Mouse (Mus musculus) adipose tissue, adult 10 weeks (tissue): ENCODE measurements around the gene Bmp8b. TPM values are rescaled to one million over a fixed set of nuclear protein-coding genes. Genes with fewer than 3 reads are reported as not detected.

ENCODE experiments used
- polyA plus RNA-seq: library from polyadenylated mRNA; stranded (reverse); fragments of 350-450 nt; fragmentation: Illumina TruSeq; extraction: RNeasy Lipid Tissue Mini Kit (QIAGEN cat#74804); gene quantifications from one replicate; pipeline ENCODE4 v1.2.3, GENCODE M21; 2014; ENCODE audit warnings: low read depth, low replicate concordance

Bmp8b gene
- 0.15 TPM for polyA plus RNA-seq

DNA sequence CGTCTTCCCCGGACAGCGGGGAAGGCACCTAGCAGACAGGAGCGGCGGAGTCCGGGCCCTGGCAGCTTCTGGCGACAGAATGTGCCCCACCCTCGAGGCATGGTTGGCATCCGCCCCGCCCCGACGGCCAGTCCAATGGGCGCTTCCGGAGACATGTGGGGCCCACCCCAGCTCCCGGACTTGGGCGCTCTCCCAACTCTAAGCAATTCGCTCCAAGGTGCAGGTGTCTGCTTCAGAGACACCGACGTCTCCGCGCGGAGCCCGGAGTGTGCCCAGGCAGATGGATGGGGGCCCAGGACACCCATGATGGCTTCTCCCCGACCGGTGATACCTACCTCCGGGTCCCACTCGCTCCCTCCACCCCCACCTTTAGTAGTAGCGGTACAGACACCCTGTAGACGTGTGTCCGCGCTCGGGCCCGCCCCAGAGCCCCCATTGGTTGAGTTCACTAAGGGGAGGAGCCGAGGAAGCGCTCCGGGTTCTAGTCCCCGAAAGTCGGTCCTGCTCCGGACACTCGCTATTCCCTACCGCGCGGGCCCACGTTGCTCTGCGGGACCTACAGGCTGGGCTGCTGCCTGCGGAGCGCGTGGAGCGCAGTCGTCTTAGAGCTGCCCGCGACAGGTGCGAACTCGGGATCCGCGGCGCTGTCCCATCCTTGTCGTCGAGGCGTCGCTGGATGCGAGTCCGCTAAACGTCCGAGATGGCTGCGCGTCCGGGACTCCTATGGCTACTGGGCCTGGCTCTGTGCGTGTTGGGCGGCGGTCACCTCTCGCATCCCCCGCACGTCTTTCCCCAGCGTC is at the start of gene Bmp8b:
Gene Bmp8b, plus strand, starts transcription at position 515 of the 800 bp plus-strand sequence.

GRCm38 (mm10) chr4:123116011-123116410 is 11.0 kb downstream of the Bmp8b start, which contains the start of gene Oxct2b:
Gene Oxct2b, plus strand, starts transcription at chr4:123116266.

DNA sequence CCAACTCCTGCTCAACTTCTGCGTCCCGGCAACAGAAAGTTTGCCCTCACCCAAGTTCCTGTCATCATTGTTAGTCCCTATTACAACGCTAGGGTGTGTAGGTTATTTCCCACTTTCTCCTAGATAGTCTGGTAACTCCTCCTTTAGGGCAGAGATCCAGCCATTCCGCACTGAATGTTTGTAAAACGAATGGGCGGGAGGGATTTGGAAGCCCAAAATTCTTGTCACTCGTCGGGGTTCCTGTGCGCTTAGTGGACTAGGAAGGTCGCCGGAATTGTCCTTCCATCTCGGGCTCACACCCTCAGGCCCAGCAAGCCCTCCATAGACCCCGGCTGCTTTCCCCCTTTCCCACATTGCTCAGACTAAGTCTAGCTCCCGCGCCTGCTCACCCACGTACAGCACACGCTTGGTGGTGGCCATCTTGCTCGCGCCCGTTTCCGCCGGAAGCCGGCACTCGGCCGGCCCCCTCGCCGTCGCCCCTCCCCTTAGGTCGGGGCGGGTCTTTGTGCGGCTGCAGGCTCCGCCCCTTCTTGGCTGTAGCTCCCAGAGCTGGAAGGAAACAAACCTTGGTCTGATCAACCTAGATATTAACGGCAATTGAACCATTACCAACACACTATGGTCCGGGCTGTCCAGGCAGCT is 34.7 kb downstream of the Bmp8b start, which contains the start of gene Ppie:
Gene Ppie, minus strand, starts transcription at position 439 of the 642 bp plus-strand sequence.

Other genes with a start within 250 kb of the Bmp8b start
- gene Cap1, start 219.1 kb upstream of the Bmp8b start, polyA plus RNA-seq, result 123 TPM
- gene Mfsd2a, start 144.0 kb upstream of the Bmp8b start, polyA plus RNA-seq, result 62.8 TPM
- 15.5 TPM for gene Mycl, start 109.5 kb upstream of the Bmp8b start, polyA plus RNA-seq
- 19.4 TPM for gene Trit1, start 88.6 kb upstream of the Bmp8b start, polyA plus RNA-seq
- 5.8 TPM for gene Oxct2b, start 11.1 kb downstream of the Bmp8b start, polyA plus RNA-seq
- gene Ppie, start 34.8 kb downstream of the Bmp8b start, polyA plus RNA-seq, result 22.7 TPM
- gene Hpcal4, start 78.1 kb downstream of the Bmp8b start, polyA plus RNA-seq, result 0.50 TPM
- gene Nt5c1a, start 96.3 kb downstream of the Bmp8b start, polyA plus RNA-seq, result 0.35 TPM
- 7.4 TPM for gene Heyl, start 128.4 kb downstream of the Bmp8b start, polyA plus RNA-seq
- gene Pabpc4, start 157.2 kb downstream of the Bmp8b start, polyA plus RNA-seq, result 36.7 TPM
- 5.1 TPM for gene Oxct2a, start 218.5 kb downstream of the Bmp8b start, polyA plus RNA-seq
- 2.2 TPM for gene Bmp8a, start 238.1 kb downstream of the Bmp8b start, polyA plus RNA-seq